Mouse (Mus musculus): ENCODE measurements around the gene Esrrg. TPM values are rescaled to one million over a fixed set of nuclear protein-coding genes. Genes with fewer than 3 reads are reported as not detected.
A peak's percentile ranks its signal among the peaks of the same experiment; 100 is the strongest.

The Esrrg gene
- polyA plus RNA-seq, 1 experiment from 2014 or later: 1.0 TPM

- Histone ChIP-seq H3K27me3 (no peaks in the 10 kb centered on the region), H3K9ac (no peak overlapping the region), H3K4me1 (no peaks in the 10 kb centered on the region), H3K36me3 (no peaks in the 10 kb centered on the region), H3K4me2 (replicated peaks) (no peak overlapping the region), H3K4me3 (replicated peaks) (no peak overlapping the region), H3K27ac (replicated peaks) (no peak overlapping the region), H3K9me3 (replicated peaks) (no peaks in the 10 kb centered on the region)
- 79% methylated on average over 18 of the region's 18 CpGs for WGBS
- no peak for ATAC-seq (ENCODE audit: insufficient number of reproducible peaks, low FRiP score, low TSS enrichment, low read depth)
Measured at GRCm38 (mm10) chr1:188082665-188083640, 474.4 kb downstream of the Esrrg start.

GRCm38 (mm10) chr1:188085116-188085879 is 476.7 kb downstream of the Esrrg start:
- H3K4me3 ChIP-seq (replicated peaks): no peak overlapping the region
- 68% methylated on average over 13 of the region's 13 CpGs for WGBS
- H3K4me2 ChIP-seq (replicated peaks): no peak overlapping the region
- ATAC-seq (ENCODE audit: insufficient number of reproducible peaks, low FRiP score, low TSS enrichment, low read depth): no peak
- no peaks in the 10 kb centered on the region for H3K36me3 ChIP-seq
- no peak overlapping the region for H3K27ac ChIP-seq (replicated peaks)
- no peak overlapping the region for H3K9ac ChIP-seq
- no peaks in the 10 kb centered on the region for H3K9me3 ChIP-seq (replicated peaks)
- H3K4me1 ChIP-seq: no peaks in the 10 kb centered on the region
- H3K27me3 ChIP-seq: no peaks in the 10 kb centered on the region

- Histone ChIP-seq H3K27me3 (no peaks in the 10 kb centered on the region), H3K9me3 (replicated peaks) (no peaks in the 10 kb centered on the region), H3K27ac (replicated peaks) (no peak overlapping the region), H3K4me2 (replicated peaks) (no peak overlapping the region), H3K9ac (no peak overlapping the region), H3K36me3 (no peaks in the 10 kb centered on the region), H3K4me3 (replicated peaks) (no peak overlapping the region), H3K4me1 (no peaks in the 10 kb centered on the region)
- 75% methylated on average over 3 of the region's 3 CpGs for WGBS
- no peak for ATAC-seq (ENCODE audit: insufficient number of reproducible peaks, low FRiP score, low TSS enrichment, low read depth)
Measured at GRCm38 (mm10) chr1:188093724-188094123, 485.1 kb downstream of the Esrrg start.

- H3K27me3 ChIP-seq: no peaks in the 10 kb centered on the region
- H3K9ac ChIP-seq: no peak overlapping the region
- WGBS: 75% methylated on average over 7 of the region's 7 CpGs
- H3K4me3 ChIP-seq (replicated peaks): no peak overlapping the region
- H3K9me3 ChIP-seq (replicated peaks): no peaks in the 10 kb centered on the region
- ATAC-seq (ENCODE audit: insufficient number of reproducible peaks, low FRiP score, low TSS enrichment, low read depth): no peak
- no peak overlapping the region for H3K27ac ChIP-seq (replicated peaks)
- H3K4me2 ChIP-seq (replicated peaks): no peak overlapping the region
- no peaks in the 10 kb centered on the region for H3K36me3 ChIP-seq
- no peaks in the 10 kb centered on the region for H3K4me1 ChIP-seq
Measured at GRCm38 (mm10) chr1:188101832-188102231, 493.2 kb downstream of the Esrrg start.

GRCm38 (mm10) chr1:188103179-188103578 is 494.6 kb downstream of the Esrrg start:
- H3K36me3 ChIP-seq: no peaks in the 10 kb centered on the region
- H3K9me3 ChIP-seq (replicated peaks): no peaks in the 10 kb centered on the region
- no peak overlapping the region for H3K9ac ChIP-seq
- WGBS: 55% methylated on average over 3 of the region's 3 CpGs
- no peak for ATAC-seq (ENCODE audit: insufficient number of reproducible peaks, low FRiP score, low TSS enrichment, low read depth)
- H3K27me3 ChIP-seq: no peaks in the 10 kb centered on the region
- H3K4me2 ChIP-seq (replicated peaks): no peak overlapping the region
- no peak overlapping the region for H3K4me3 ChIP-seq (replicated peaks)
- H3K27ac ChIP-seq (replicated peaks): no peak overlapping the region
- peaks cover 3% of the 10 kb centered on the region; the same call in 1 of the 2 replicates for H3K4me1 ChIP-seq

- H3K4me1 ChIP-seq: peaks cover 3% of the 10 kb centered on the region; the same call in 1 of the 2 replicates
- no peak overlapping the region for H3K4me2 ChIP-seq (replicated peaks)
- H3K36me3 ChIP-seq: no peaks in the 10 kb centered on the region
- H3K4me3 ChIP-seq (replicated peaks): no peak overlapping the region
- no peaks in the 10 kb centered on the region for H3K27me3 ChIP-seq
- no peak overlapping the region for H3K9ac ChIP-seq
- no peak overlapping the region for H3K27ac ChIP-seq (replicated peaks)
- ATAC-seq (ENCODE audit: insufficient number of reproducible peaks, low FRiP score, low TSS enrichment, low read depth): no peak
- WGBS: 40% methylated on average over 4 of the region's 4 CpGs
- H3K9me3 ChIP-seq (replicated peaks): no peaks in the 10 kb centered on the region
Measured at GRCm38 (mm10) chr1:188105516-188105915, 496.9 kb downstream of the Esrrg start.

- Histone ChIP-seq H3K4me2 (replicated peaks) (no peak overlapping the region), H3K27me3 (no peaks in the 10 kb centered on the region), H3K36me3 (no peaks in the 10 kb centered on the region), H3K9ac (no peak overlapping the region), H3K27ac (replicated peaks) (no peak overlapping the region), H3K4me1 (peaks cover 3% of the 10 kb centered on the region; the same call in 1 of the 2 replicates), H3K4me3 (replicated peaks) (no peak overlapping the region), H3K9me3 (replicated peaks) (no peaks in the 10 kb centered on the region)
- 23% methylated on average over 6 of the region's 6 CpGs for WGBS
- no peak for ATAC-seq (ENCODE audit: insufficient number of reproducible peaks, low FRiP score, low TSS enrichment, low read depth)
Measured at GRCm38 (mm10) chr1:188107946-188108345, 499.4 kb downstream of the Esrrg start.

- Histone ChIP-seq H3K4me1 (peaks cover 3% of the 10 kb centered on the region; the same call in 1 of the 2 replicates), H3K36me3 (no peaks in the 10 kb centered on the region), H3K4me3 (replicated peaks) (no peak overlapping the region), H3K4me2 (replicated peaks) (no peak overlapping the region), H3K9me3 (replicated peaks) (no peaks in the 10 kb centered on the region), H3K9ac (no peak overlapping the region), H3K27ac (replicated peaks) (no peak overlapping the region), H3K27me3 (no peaks in the 10 kb centered on the region)
- WGBS: 53% methylated on average over 3 of the region's 3 CpGs
- no peak for ATAC-seq (ENCODE audit: insufficient number of reproducible peaks, low FRiP score, low TSS enrichment, low read depth)
Measured at GRCm38 (mm10) chr1:188111552-188111951, 503.0 kb downstream of the Esrrg start.

GRCm38 (mm10) chr1:188113240-188113639 is 504.6 kb downstream of the Esrrg start:
- Histone ChIP-seq H3K9me3 (replicated peaks) (no peaks in the 10 kb centered on the region), H3K4me3 (replicated peaks) (no peak overlapping the region), H3K36me3 (no peaks in the 10 kb centered on the region), H3K4me2 (replicated peaks) (no peak overlapping the region), H3K9ac (no peak overlapping the region), H3K27me3 (no peaks in the 10 kb centered on the region), H3K4me1 (peaks cover 3% of the 10 kb centered on the region), H3K27ac (replicated peaks) (no peak overlapping the region)
- 80% methylated on average over 3 of the region's 3 CpGs for WGBS
- no peak for ATAC-seq (ENCODE audit: insufficient number of reproducible peaks, low FRiP score, low TSS enrichment, low read depth)

- Histone ChIP-seq H3K4me1 (peaks cover 6% of the 10 kb centered on the region), H3K36me3 (no peaks in the 10 kb centered on the region), H3K4me2 (replicated peaks) (no peak overlapping the region), H3K9ac (no peak overlapping the region), H3K27me3 (no peaks in the 10 kb centered on the region), H3K9me3 (replicated peaks) (no peaks in the 10 kb centered on the region), H3K4me3 (replicated peaks) (no peak overlapping the region), H3K27ac (replicated peaks) (no peak overlapping the region)
- 45% methylated on average over 3 of the region's 3 CpGs for whole genome bisulfite sequencing
- peak; percentile 54; the same call in 1 of the 2 replicates for ATAC-seq (ENCODE audit: insufficient number of reproducible peaks, low FRiP score, low TSS enrichment, low read depth)
Measured at GRCm38 (mm10) chr1:188118125-188118524, 509.5 kb downstream of the Esrrg start.

- H3K36me3 ChIP-seq: no peaks in the 10 kb centered on the region
- H3K4me1 ChIP-seq: peaks cover 6% of the 10 kb centered on the region
- no peak for ATAC-seq (ENCODE audit: insufficient number of reproducible peaks, low FRiP score, low TSS enrichment, low read depth)
- H3K27me3 ChIP-seq: no peaks in the 10 kb centered on the region
- 87% methylated on average over 8 of the region's 8 CpGs for WGBS
- H3K9ac ChIP-seq: no peak overlapping the region
- no peak overlapping the region for H3K27ac ChIP-seq (replicated peaks)
- no peak overlapping the region for H3K4me3 ChIP-seq (replicated peaks)
- no peaks in the 10 kb centered on the region for H3K9me3 ChIP-seq (replicated peaks)
- no peak overlapping the region for H3K4me2 ChIP-seq (replicated peaks)
Measured at GRCm38 (mm10) chr1:188119806-188120205, 511.2 kb downstream of the Esrrg start.

Data from embryonic facial prominence, embryonic 15.5 days (tissue).